Mouse (Mus musculus): ENCODE measurements around the gene Nt5m. TPM values are rescaled to one million over a fixed set of nuclear protein-coding genes. Genes with fewer than 3 reads are reported as not detected.

Gene Nt5m
- polyA plus RNA-seq, 1 experiment: 99.5 TPM

DNA sequence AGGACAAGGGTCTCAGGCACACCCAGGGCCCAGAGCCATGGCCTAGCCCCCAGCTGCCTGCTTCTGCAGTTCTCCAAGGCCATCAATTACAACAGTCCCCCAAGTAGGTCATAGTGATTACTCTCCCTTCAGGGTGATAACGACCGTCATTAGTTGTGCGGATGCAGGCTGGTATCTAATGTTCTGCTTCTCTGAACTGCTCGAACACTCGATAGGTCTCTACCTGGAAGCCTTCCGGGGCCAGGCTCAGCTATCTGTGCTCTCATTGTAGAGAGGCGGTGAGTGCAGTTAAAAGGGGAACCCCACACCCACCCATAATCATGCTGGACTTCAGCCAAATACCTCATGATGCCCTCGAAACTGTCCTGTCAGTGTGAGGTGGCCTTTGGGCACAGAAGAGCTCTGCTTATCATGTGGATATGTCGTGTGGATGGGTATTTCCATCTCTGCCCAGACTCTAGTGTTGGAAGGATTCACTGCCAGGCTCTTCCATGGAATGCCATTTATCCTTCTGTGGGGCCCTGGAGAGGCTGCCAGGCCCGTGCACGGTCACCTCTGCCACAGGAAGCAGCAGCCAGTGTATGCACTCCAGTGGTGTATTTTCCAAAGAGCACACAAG, 58.8 kb downstream of the Nt5m start:
- 83% methylated on average over 11 of the region's 11 CpGs for WGBS
- Histone ChIP-seq H3K4me3 (replicated peaks; ENCODE audit: insufficient read depth, low read depth, low read length) (no peak overlapping the region), H3K4me1 (ENCODE audit: control insufficient read depth, insufficient read depth, low read length) (peaks cover 14% of the 10 kb centered on the region), H3K27ac (ENCODE audit: insufficient read depth, low read length) (no peak overlapping the region), H3K27me3 (ENCODE audit: control insufficient read depth, insufficient read depth, low read length) (no peaks in the 10 kb centered on the region)
- TF ChIP-seq CTCF (IDR thresholded peaks at IDR 0.05; ENCODE audit: borderline replicate concordance, insufficient read depth, low read depth, low read length): no peak
- no peak for TF ChIP-seq POLR2A (IDR thresholded peaks at IDR 0.05; ENCODE audit: borderline replicate concordance, insufficient read depth, low read length)
- no peak for DNase-seq

DNA sequence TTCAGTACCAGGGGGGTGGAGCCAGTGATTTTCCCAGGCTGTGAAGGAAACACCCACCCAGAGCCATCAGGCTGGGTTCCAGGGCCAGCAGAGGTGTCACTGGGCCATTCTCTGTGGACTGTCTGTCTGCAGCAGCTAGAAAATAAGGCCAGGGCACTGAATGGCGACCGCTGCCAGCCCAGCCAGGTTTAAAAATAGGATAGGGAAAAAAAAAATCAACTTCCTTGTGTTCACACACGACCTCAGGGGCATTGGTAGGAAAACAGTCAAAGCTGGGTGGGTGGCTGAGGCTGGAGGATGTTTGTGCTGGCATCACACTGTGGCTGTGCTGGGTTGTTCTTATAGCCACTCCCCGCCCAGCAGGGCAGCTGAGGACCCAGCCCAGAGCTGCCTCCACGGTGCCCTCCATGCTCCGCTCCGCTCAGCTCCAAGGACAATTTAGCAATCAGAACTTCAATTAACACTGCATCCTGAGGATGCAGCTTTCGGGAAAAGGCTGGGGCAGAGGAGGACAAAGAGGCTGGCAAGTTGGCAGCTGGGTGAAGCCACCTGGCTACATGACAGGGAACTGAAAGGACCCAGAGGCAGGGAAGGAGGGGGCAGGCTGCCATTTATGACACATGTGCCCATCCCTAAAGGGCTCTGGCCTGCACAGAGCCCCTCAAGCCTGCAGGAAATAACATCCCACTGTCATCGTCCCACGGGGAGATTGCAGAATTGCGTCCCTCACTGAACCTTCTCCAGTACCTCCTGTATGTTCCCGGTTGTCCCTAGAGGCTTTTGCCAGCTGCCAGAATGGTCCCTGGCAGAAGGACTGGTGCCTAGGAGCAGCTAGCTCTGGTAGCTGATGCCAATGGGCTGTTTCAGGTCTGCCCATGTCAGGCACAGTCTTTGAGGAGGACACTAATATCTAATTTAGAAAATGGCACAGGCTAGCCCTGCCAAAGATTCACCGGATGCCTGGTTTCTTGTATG, 60.8 kb downstream of the Nt5m start:
- Histone ChIP-seq H3K27ac (ENCODE audit: insufficient read depth, low read length) (no peak overlapping the region), H3K27me3 (ENCODE audit: control insufficient read depth, insufficient read depth, low read length) (no peaks in the 10 kb centered on the region), H3K4me1 (ENCODE audit: control insufficient read depth, insufficient read depth, low read length) (peaks cover 14% of the 10 kb centered on the region), H3K4me3 (replicated peaks; ENCODE audit: insufficient read depth, low read depth, low read length) (no peak overlapping the region)
- WGBS: 29% methylated on average over 13 of the region's 13 CpGs
- no peak for DNase-seq
- no peak for TF ChIP-seq POLR2A (IDR thresholded peaks at IDR 0.05; ENCODE audit: borderline replicate concordance, insufficient read depth, low read length)
- TF ChIP-seq CTCF (IDR thresholded peaks at IDR 0.05; ENCODE audit: borderline replicate concordance, insufficient read depth, low read depth, low read length): no peak

DNA sequence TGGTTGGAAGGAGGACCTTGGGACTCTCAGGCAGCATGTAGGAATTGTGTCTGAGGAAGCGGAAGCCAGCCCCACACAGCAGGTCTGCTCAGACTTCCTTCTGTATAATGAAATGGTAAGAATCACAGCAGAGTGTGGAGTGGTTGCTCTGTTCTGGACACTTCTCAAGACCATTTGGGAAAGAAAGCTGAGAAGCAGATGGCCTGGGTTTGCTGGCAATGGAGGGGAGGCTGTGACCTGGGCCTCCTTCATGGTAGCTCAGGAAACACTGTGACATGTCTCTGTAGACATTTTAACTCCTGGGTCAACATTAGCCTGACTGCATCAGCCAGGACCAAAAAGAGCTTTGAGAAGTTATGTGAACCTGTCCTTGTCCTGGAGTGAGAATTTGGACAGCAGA, 61.7 kb downstream of the Nt5m start:
- Histone ChIP-seq H3K27me3 (ENCODE audit: control insufficient read depth, insufficient read depth, low read length) (no peaks in the 10 kb centered on the region), H3K27ac (ENCODE audit: insufficient read depth, low read length) (no peak overlapping the region), H3K4me1 (ENCODE audit: control insufficient read depth, insufficient read depth, low read length) (peaks cover 14% of the 10 kb centered on the region), H3K4me3 (replicated peaks; ENCODE audit: insufficient read depth, low read depth, low read length) (no peak overlapping the region)
- TF ChIP-seq CTCF (IDR thresholded peaks at IDR 0.05; ENCODE audit: borderline replicate concordance, insufficient read depth, low read depth, low read length): no peak
- 62% methylated on average over 1 of the region's 1 CpGs for WGBS
- peak; percentile 29 to 36 for DNase-seq

DNA sequence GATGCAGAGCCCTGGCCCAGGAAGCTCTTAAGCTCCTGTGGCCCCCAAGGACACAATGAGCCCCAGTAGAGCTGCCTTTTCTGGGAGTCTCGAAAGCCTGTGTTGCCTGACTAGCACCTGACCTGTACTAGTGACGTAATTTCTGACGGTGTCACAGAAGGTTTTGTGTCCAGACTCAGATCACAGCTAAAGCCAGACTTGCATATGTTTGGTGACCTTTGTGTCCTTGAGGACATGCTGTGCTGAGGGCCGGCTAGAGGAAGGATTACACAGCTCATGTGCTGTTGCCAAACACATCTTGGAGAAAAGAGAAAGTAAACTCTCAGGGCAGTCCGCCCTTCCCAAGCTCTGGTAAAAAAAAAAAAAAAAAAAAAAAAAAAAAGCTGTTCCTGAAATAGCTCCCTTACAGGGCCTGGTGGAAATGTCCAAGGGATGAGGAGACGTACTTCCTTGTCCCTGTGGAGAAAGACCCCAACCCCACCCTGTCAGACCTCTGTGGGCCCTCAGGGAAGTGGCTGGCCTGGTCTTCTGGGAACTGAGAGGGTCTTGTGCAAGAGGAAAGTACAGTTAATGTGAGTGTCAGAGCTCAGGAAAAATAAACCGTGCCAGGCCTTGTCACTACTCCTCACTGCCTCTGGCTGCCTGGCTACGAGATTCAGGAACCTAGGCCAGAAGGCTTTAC, 62.9 kb downstream of the Nt5m start:
- Histone ChIP-seq H3K4me3 (replicated peaks; ENCODE audit: insufficient read depth, low read depth, low read length) (no peak overlapping the region), H3K4me1 (ENCODE audit: control insufficient read depth, insufficient read depth, low read length) (peaks cover 14% of the 10 kb centered on the region), H3K27me3 (ENCODE audit: control insufficient read depth, insufficient read depth, low read length) (no peaks in the 10 kb centered on the region), H3K27ac (ENCODE audit: insufficient read depth, low read length) (no peak overlapping the region)
- DNase-seq: no peak
- TF ChIP-seq CTCF (IDR thresholded peaks at IDR 0.05; ENCODE audit: borderline replicate concordance, insufficient read depth, low read depth, low read length): no peak
- TF ChIP-seq POLR2A (IDR thresholded peaks at IDR 0.05; ENCODE audit: borderline replicate concordance, insufficient read depth, low read length): no peak
- WGBS: 58% methylated on average over 8 of the region's 8 CpGs

DNA sequence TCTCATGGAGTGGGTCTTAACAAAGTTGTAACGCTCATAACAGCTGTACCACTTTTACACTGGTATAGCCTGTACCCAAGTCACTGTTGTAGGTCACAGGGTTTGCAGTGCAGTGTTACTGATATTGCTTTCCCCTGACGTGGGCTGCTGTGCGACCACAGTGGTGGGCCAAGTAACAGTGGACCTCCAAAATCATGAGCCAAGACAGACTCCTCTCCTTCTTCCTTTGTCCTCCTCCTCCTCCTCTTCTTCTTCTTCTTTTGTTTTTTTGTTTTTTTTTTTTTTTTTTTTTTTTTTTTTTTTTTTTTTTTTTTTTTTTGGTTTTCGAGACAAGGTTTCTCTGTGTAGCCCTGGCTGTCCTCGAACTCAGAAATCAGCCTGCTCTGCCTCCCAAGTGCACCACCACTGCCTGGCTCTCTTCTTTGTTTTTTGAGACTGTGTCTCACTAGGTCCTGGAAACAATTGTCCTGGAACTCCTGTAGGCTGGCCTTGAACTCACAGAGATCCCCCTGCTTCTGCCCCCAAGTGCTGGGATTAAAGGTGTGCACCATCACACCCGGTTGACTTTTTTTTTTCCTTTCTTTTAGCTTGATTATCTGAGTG, 67.4 kb downstream of the Nt5m start:
- Histone ChIP-seq H3K4me1 (ENCODE audit: control insufficient read depth, insufficient read depth, low read length) (no peaks in the 10 kb centered on the region), H3K27ac (ENCODE audit: insufficient read depth, low read length) (no peak overlapping the region), H3K27me3 (ENCODE audit: control insufficient read depth, insufficient read depth, low read length) (no peaks in the 10 kb centered on the region), H3K4me3 (replicated peaks; ENCODE audit: insufficient read depth, low read depth, low read length) (no peak overlapping the region)
- no peak for DNase-seq
- no peak for TF ChIP-seq POLR2A (IDR thresholded peaks at IDR 0.05; ENCODE audit: borderline replicate concordance, insufficient read depth, low read length)
- no peak for TF ChIP-seq CTCF (IDR thresholded peaks at IDR 0.05; ENCODE audit: borderline replicate concordance, insufficient read depth, low read depth, low read length)
- WGBS: 88% methylated on average over 6 of the region's 6 CpGs

DNA sequence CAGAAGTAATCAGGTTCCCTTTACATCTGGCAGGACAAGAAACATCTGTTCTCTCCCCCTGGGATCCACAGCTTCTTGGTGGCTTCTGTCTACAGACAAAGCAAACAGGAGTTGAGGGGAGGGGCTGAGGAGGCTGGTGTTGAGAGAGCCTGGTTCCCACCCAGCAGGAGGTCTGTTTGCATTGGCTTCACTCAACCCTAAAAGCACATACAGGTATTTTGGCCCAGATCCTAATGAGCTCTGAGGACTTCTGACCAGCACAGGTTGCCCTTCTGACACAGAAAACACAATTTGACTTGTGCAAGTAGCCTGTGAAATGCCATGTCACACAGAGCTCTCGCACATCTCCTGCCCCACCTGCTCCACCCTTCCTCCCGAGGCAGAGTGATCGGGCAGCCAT, 69.2 kb downstream of the Nt5m start:
- Histone ChIP-seq H3K4me1 (ENCODE audit: control insufficient read depth, insufficient read depth, low read length) (no peaks in the 10 kb centered on the region), H3K27ac (ENCODE audit: insufficient read depth, low read length) (no peak overlapping the region), H3K4me3 (replicated peaks; ENCODE audit: insufficient read depth, low read depth, low read length) (no peak overlapping the region), H3K27me3 (ENCODE audit: control insufficient read depth, insufficient read depth, low read length) (no peaks in the 10 kb centered on the region)
- no peak for DNase-seq
- TF ChIP-seq POLR2A (IDR thresholded peaks at IDR 0.05; ENCODE audit: borderline replicate concordance, insufficient read depth, low read length): no peak
- no peak for TF ChIP-seq CTCF (IDR thresholded peaks at IDR 0.05; ENCODE audit: borderline replicate concordance, insufficient read depth, low read depth, low read length)
- WGBS: 58% methylated on average over 3 of the region's 3 CpGs

DNA sequence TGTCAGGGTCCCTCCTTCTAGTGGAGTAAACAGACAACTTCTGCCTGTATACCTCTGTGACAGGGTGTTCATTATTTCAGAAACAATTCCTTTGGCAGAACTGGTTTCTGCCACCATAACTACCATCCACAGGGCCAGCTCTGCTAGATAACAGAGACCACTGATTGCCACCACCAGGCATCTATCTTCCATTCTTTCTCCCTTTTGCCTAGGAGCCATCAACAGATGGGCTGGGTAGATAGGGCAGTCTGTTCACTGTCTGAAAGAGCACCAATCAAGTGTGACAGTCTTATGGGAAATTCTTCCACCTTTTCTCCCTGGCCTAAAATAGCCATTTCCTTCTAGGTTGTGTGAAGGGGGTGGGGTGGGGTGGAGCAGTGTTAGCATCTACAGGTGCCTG, 71.3 kb downstream of the Nt5m start:
- no peak for TF ChIP-seq CTCF (IDR thresholded peaks at IDR 0.05; ENCODE audit: borderline replicate concordance, insufficient read depth, low read depth, low read length)
- TF ChIP-seq POLR2A (IDR thresholded peaks at IDR 0.05; ENCODE audit: borderline replicate concordance, insufficient read depth, low read length): no peak
- no peak overlapping the region for H3K27ac ChIP-seq (ENCODE audit: insufficient read depth, low read length)
- DNase-seq: no peak
- no peak overlapping the region for H3K4me3 ChIP-seq (replicated peaks; ENCODE audit: insufficient read depth, low read depth, low read length)
- H3K27me3 ChIP-seq (ENCODE audit: control insufficient read depth, insufficient read depth, low read length): no peaks in the 10 kb centered on the region
- H3K4me1 ChIP-seq (ENCODE audit: control insufficient read depth, insufficient read depth, low read length): no peaks in the 10 kb centered on the region
